Mouse (Mus musculus): ENCODE results near the gene Spaca4. TPM values are rescaled to one million over a fixed set of nuclear protein-coding genes. Genes with fewer than 3 reads are reported as not detected.

Gene Spaca4
- polyA plus RNA-seq, 1 experiment from 2014 or later: not detected

GRCm38 (mm10) chr7:45719738-45720412 is 5.7 kb downstream of the Spaca4 start:
- no peak overlapping the region for H3K4me2 ChIP-seq (replicated peaks; ENCODE audit: low read depth, low read length)
- DNase-seq (ENCODE audit: low spot score) (peak; percentile 4), ATAC-seq (no peak)
- peaks cover 18% of the 10 kb centered on the region for H3K4me1 ChIP-seq (ENCODE audit: insufficient read depth, low read depth, low read length)
- H3K27me3 ChIP-seq (replicated peaks; ENCODE audit: insufficient read depth, low read length): no peaks in the 10 kb centered on the region
- peaks cover 17% of the 10 kb centered on the region for H3K36me3 ChIP-seq (ENCODE audit: insufficient read depth, low read length)
- WGBS: 81% methylated on average over 15 of the region's 16 CpGs
- H3K9me3 ChIP-seq (ENCODE audit: low read length): no peaks in the 10 kb centered on the region
- H3K4me3 ChIP-seq (ENCODE audit: low read depth, low read length): no peak overlapping the region
- TF ChIP-seq CTCF (IDR thresholded peaks at IDR 0.05) (no peak), EP300 (IDR thresholded peaks at IDR 0.05) (no peak)
- H3K9ac ChIP-seq (replicated peaks; ENCODE audit: low read depth): peak overlapping the region; percentile 72; the same call in 1 of the 2 replicates
- H3K27ac ChIP-seq (ENCODE audit: low read length): no peak overlapping the region

DNA sequence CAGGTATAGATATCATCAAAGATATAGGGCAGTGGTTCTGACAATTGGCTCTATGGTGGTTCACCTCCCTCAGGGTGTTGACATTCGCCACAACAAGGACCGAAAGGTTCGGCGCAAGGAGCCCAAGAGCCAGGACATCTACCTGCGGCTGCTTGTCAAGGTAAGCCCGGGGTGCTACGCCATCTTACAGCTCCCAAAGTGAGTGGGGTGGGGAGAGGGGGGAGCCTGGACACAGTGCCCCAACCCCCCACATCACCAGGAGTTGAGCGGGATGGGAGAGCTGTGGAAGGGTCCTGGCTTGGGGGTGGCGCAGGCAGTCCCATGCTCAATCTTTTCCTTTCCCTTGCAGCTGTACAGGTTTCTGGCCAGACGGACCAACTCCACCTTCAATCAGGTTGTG is 6.4 kb downstream of the Spaca4 start:
- DNase-seq (ENCODE audit: low spot score) (no peak), ATAC-seq (no peak)
- peaks cover 18% of the 10 kb centered on the region for H3K4me1 ChIP-seq (ENCODE audit: insufficient read depth, low read depth, low read length)
- H3K36me3 ChIP-seq (ENCODE audit: insufficient read depth, low read length): peaks cover 15% of the 10 kb centered on the region
- H3K4me2 ChIP-seq (replicated peaks; ENCODE audit: low read depth, low read length): peak overlapping the region; percentile 55
- TF ChIP-seq EP300 (IDR thresholded peaks at IDR 0.05): no peak
- TF ChIP-seq CTCF (IDR thresholded peaks at IDR 0.05): no peak
- H3K9me3 ChIP-seq (ENCODE audit: low read length): no peaks in the 10 kb centered on the region
- 0 out of 2 replicates have a peak overlapping the region, but pooled peaks have one; percentile 79 for H3K4me3 ChIP-seq (ENCODE audit: low read depth, low read length)
- H3K27me3 ChIP-seq (replicated peaks; ENCODE audit: insufficient read depth, low read length): no peaks in the 10 kb centered on the region
- peak overlapping the region; percentile 72; the same call in 1 of the 2 replicates for H3K9ac ChIP-seq (replicated peaks; ENCODE audit: low read depth)
- H3K27ac ChIP-seq (ENCODE audit: low read length): no peak overlapping the region
- WGBS: 76% methylated on average over 10 of the region's 10 CpGs

- peaks cover 8% of the 10 kb centered on the region for H3K36me3 ChIP-seq (ENCODE audit: insufficient read depth, low read length)
- peak overlapping the region; percentile 79 for H3K4me3 ChIP-seq (ENCODE audit: low read depth, low read length)
- peak overlapping the region; percentile 90 for H3K27ac ChIP-seq (ENCODE audit: low read length)
- no peak; the same call in 1 of the 2 replicates for TF ChIP-seq CTCF (IDR thresholded peaks at IDR 0.05)
- TF ChIP-seq EP300 (IDR thresholded peaks at IDR 0.05): no peak
- H3K4me1 ChIP-seq (ENCODE audit: insufficient read depth, low read depth, low read length): peaks cover 18% of the 10 kb centered on the region
- DNase-seq (ENCODE audit: low spot score) (peak; percentile 81), ATAC-seq (peak; percentile 10; the same call in 1 of the 2 replicates)
- peak overlapping the region; percentile 72 for H3K9ac ChIP-seq (replicated peaks; ENCODE audit: low read depth)
- H3K27me3 ChIP-seq (replicated peaks; ENCODE audit: insufficient read depth, low read length): no peaks in the 10 kb centered on the region
- peak overlapping the region; percentile 55 for H3K4me2 ChIP-seq (replicated peaks; ENCODE audit: low read depth, low read length)
- WGBS: under 1% methylated on average over 20 of the region's 20 CpGs
- H3K9me3 ChIP-seq (ENCODE audit: low read length): no peaks in the 10 kb centered on the region
Measured at GRCm38 (mm10) chr7:45718331-45718730, 7.3 kb downstream of the Spaca4 start.

DNA sequence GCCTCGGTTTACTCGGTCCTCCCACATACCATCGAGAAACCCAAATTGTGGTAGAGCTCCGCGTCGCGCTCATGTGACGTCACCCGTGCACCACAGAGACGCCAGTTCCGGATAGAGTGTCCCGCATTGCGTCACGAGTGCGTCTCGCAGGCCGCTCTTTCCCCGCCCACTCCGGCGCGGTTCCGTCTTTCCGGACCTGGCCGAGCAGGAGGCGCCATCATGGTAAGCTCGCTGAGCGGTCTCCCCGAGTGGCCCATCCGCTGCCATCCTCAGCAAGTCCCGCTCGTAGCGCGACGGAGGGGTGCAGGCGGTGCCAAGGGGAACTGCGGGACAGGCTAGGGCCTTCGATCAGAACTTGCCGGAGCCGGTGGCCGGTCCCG is 7.7 kb downstream of the Spaca4 start, which contains the start of gene Sphk2:
Sphk2 (minus strand) TSS at position 85 of the 380 bp plus-strand sequence.
- Histone ChIP-seq H3K27me3 (replicated peaks; ENCODE audit: insufficient read depth, low read length) (no peaks in the 10 kb centered on the region), H3K4me3 (ENCODE audit: low read depth, low read length) (peak within 1 kb of the TSS; percentile 79), H3K4me2 (replicated peaks; ENCODE audit: low read depth, low read length) (peak within 1 kb of the TSS; percentile 60), H3K4me1 (ENCODE audit: insufficient read depth, low read depth, low read length) (peaks cover 18% of the 10 kb centered on the region), H3K36me3 (ENCODE audit: insufficient read depth, low read length) (peaks cover 10% of the 10 kb centered on the region), H3K9ac (replicated peaks; ENCODE audit: low read depth) (peak within 1 kb of the TSS; percentile 84), H3K27ac (ENCODE audit: low read length) (peak within 1 kb of the TSS; percentile 90), H3K9me3 (ENCODE audit: low read length) (no peaks in the 10 kb centered on the region)
- ATAC-seq (peak; percentile 74), DNase-seq (ENCODE audit: low spot score) (peak; percentile 99)
- TF ChIP-seq CTCF (IDR thresholded peaks at IDR 0.05) (peak; percentile 33), EP300 (IDR thresholded peaks at IDR 0.05) (peak; percentile 72)
- under 1% methylated on average over 39 of the region's 41 CpGs for WGBS

- 0 out of 2 replicates have a peak, but pooled peaks have one; percentile 1 for ATAC-seq
- Histone ChIP-seq H3K4me3 (ENCODE audit: low read depth, low read length) (peak overlapping the region; percentile 79), H3K36me3 (ENCODE audit: insufficient read depth, low read length) (peaks cover 13% of the 10 kb centered on the region), H3K27me3 (replicated peaks; ENCODE audit: insufficient read depth, low read length) (no peaks in the 10 kb centered on the region), H3K4me1 (ENCODE audit: insufficient read depth, low read depth, low read length) (peaks cover 18% of the 10 kb centered on the region), H3K27ac (ENCODE audit: low read length) (peak overlapping the region; percentile 90), H3K9me3 (ENCODE audit: low read length) (no peaks in the 10 kb centered on the region), H3K4me2 (replicated peaks; ENCODE audit: low read depth, low read length) (peak overlapping the region; percentile 60), H3K9ac (replicated peaks; ENCODE audit: low read depth) (peak overlapping the region; percentile 84)
- WGBS: 5% methylated on average over 31 of the region's 31 CpGs
- no peak for TF ChIP-seq EP300 (IDR thresholded peaks at IDR 0.05)
- no peak for DNase-seq (ENCODE audit: low spot score)
Measured at GRCm38 (mm10) chr7:45716952-45717917, 8.4 kb downstream of the Spaca4 start.

DNA sequence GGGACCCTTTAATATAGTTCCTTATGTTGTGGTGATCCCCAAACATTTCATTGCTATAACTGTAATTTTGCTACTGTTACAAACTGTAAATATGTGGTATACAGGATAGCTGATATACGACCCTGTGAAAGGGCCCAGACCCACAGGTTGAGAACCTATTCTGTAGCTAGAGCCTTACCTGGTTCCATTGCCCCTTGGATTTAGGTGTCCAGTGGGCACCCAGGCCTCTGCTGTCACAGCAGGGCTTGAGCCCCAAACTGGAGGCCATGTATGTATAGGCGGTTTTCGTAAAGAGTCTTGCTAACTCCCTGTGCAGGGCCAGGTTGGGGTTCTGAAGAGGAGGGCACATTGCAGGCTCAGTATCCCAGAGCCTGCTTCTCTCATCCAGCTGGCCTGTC is 9.2 kb downstream of the Spaca4 start:
- Histone ChIP-seq H3K27ac (ENCODE audit: low read length) (0 out of 2 replicates have a peak overlapping the region, but pooled peaks have one; percentile 15), H3K4me2 (replicated peaks; ENCODE audit: low read depth, low read length) (peak overlapping the region; percentile 60), H3K9me3 (ENCODE audit: low read length) (no peaks in the 10 kb centered on the region), H3K4me3 (ENCODE audit: low read depth, low read length) (0 out of 2 replicates have a peak overlapping the region, but pooled peaks have one; percentile 14), H3K27me3 (replicated peaks; ENCODE audit: insufficient read depth, low read length) (no peaks in the 10 kb centered on the region), H3K36me3 (ENCODE audit: insufficient read depth, low read length) (peaks cover 13% of the 10 kb centered on the region), H3K9ac (replicated peaks; ENCODE audit: low read depth) (no peak overlapping the region), H3K4me1 (ENCODE audit: insufficient read depth, low read depth, low read length) (peaks cover 18% of the 10 kb centered on the region)
- no peak for TF ChIP-seq EP300 (IDR thresholded peaks at IDR 0.05)
- WGBS: 84% methylated on average over 3 of the region's 3 CpGs
- no peak for DNase-seq (ENCODE audit: low spot score)
- ATAC-seq: no peak

Measured in lung, postnatal 0 days (tissue).